Mouse (Mus musculus) cortical plate, adult 2 months (tissue): ENCODE measurements around the gene Adora1.

Source experiments
- CTCF ChIP-seq: fragments of 200-500 bp; IDR thresholded peaks from 2 replicates; pipeline ENCODE4 v1.5.1; 2011; ENCODE audit warnings: mild to moderate bottlenecking, control low read depth, low read length; ENCODE audit not compliant: insufficient read depth; ENCODE audit errors: extremely low read depth
- POLR2A ChIP-seq: fragments of 200-500 bp; IDR thresholded peaks from 2 replicates; pipeline ENCODE4 v1.6.1; 2011; ENCODE audit warnings: mild to moderate bottlenecking, low read length, control low read depth; ENCODE audit not compliant: insufficient read depth; ENCODE audit errors: extremely low read depth

- TF ChIP-seq CTCF: no peak
- no peak for TF ChIP-seq POLR2A
These were observed 29.8 kb downstream of the Adora1 start for GRCm38 (mm10) chr1:134205296-134206018.
